Mouse (Mus musculus): Measurements from ENCODE around the gene Gm3594. TPM values are rescaled to one million over a fixed set of nuclear protein-coding genes. Genes with fewer than 3 reads are reported as not detected.

Gm3594 gene
- polyA plus RNA-seq, 1 experiment from 2014 or later: not detected

Other genes with a start within 250 kb of the Gm3594 start
- not detected in 2 replicates for gene Gm21560, start 225.3 kb downstream of the Gm3594 start, polyA plus RNA-seq (2015; fragmentation: Nextera tagmentation; extraction: Ambion mirVana)
- gene Gm3411, start 157.4 kb downstream of the Gm3594 start, polyA plus RNA-seq (2015; fragmentation: Nextera tagmentation; extraction: Ambion mirVana): 0.69 and 0.75 TPM in 2 replicates
- not detected in 2 replicates for gene Gm21103, start 139.8 kb downstream of the Gm3594 start, polyA plus RNA-seq (2015; fragmentation: Nextera tagmentation; extraction: Ambion mirVana)
- not detected in 2 replicates for gene Gm3618, start 100.9 kb downstream of the Gm3594 start, polyA plus RNA-seq (2015; fragmentation: Nextera tagmentation; extraction: Ambion mirVana)
- not detected in 2 replicates for gene Gm16440, start 54.3 kb downstream of the Gm3594 start, polyA plus RNA-seq (2015; fragmentation: Nextera tagmentation; extraction: Ambion mirVana)
- gene Gm3591, start 32.1 kb downstream of the Gm3594 start, polyA plus RNA-seq (2015; fragmentation: Nextera tagmentation; extraction: Ambion mirVana): 0.63 TPM in 1 of 2 replicates, not detected in the other
- gene Gm8356, start 92.7 kb upstream of the Gm3594 start, polyA plus RNA-seq (2015; fragmentation: Nextera tagmentation; extraction: Ambion mirVana): not detected in 2 replicates
- gene Gm3629, start 146.0 kb upstream of the Gm3594 start, polyA plus RNA-seq (2015; fragmentation: Nextera tagmentation; extraction: Ambion mirVana): 0.24 TPM in 1 of 2 replicates, not detected in the other
- gene Gm3460, start 177.8 kb upstream of the Gm3594 start, polyA plus RNA-seq (2015; fragmentation: Nextera tagmentation; extraction: Ambion mirVana): not detected in 2 replicates
- not detected in 2 replicates for gene Gm10251, start 239.6 kb upstream of the Gm3594 start, polyA plus RNA-seq (2015; fragmentation: Nextera tagmentation; extraction: Ambion mirVana)